Mouse (Mus musculus) CH12.LX (cell line): ENCODE data around the gene Lrrk2. TPM values are rescaled to one million over a fixed set of nuclear protein-coding genes. Genes with fewer than 3 reads are reported as not detected.

Experiments
- DNase-seq: peaks from one replicate; pipeline ENCODE4 v3.0.0-alpha.2; 2013; ENCODE audit errors: extremely low read depth
- H3K27ac ChIP-seq: 2 replicates; pipeline ENCODE4 v1.5.1; 2012; ENCODE audit warnings: low read depth, mild to moderate bottlenecking, control low read depth, moderate library complexity; ENCODE audit not compliant: insufficient read depth
- H3K27me3 ChIP-seq: replicated peaks from 2 replicates; pipeline ENCODE3; 2012; ENCODE audit warnings: inconsistent platforms
- H3K36me3 ChIP-seq, 2 experiments: replicated peaks in 1 of 2; 2 replicates each; pipeline versions ENCODE3 to v1.6.1; 2012; ENCODE audit warnings: inconsistent platforms in 1 of 2, low read length in 1 of 2, mild to moderate bottlenecking in 1 of 2, mixed read lengths in 1 of 2, moderate library complexity in 1 of 2; ENCODE audit not compliant: control insufficient read depth in 1 of 2, insufficient read depth in 1 of 2
- H3K4me1 ChIP-seq, 2 experiments: 2 replicates each; pipeline ENCODE4 v1.6.1; 2012; ENCODE audit warnings: inconsistent platforms in 1 of 2, moderate library complexity in 1 of 2; ENCODE audit not compliant: insufficient read depth in 2 of 2, control insufficient read depth in 1 of 2
- H3K4me2 ChIP-seq: 2 replicates; pipeline ENCODE4 v1.6.1; 2012; ENCODE audit warnings: low read depth, mild to moderate bottlenecking, control low read depth; ENCODE audit not compliant: poor library complexity, insufficient read depth, severe bottlenecking
- H3K4me3 ChIP-seq, 3 experiments: fragments of 150-350 bp in 1 of 3; sonication (generic) in 1 of 3; replicated peaks in 1 of 3; 2 replicates each; pipeline versions ENCODE3 to v1.5.1; 2011 to 2012; ENCODE audit warnings: low read depth in 2 of 3, low read length in 2 of 3, mild to moderate bottlenecking in 2 of 3, moderate library complexity in 2 of 3, control low read depth in 1 of 3, improper control_type of control experiment in 1 of 3, inconsistent platforms in 1 of 3, mixed read lengths in 1 of 3; ENCODE audit not compliant: poor library complexity in 1 of 3
- H3K79me2 ChIP-seq: replicated peaks from 2 replicates; pipeline ENCODE4 v1.6.1; 2012; ENCODE audit warnings: mild to moderate bottlenecking, moderate library complexity; ENCODE audit not compliant: control insufficient read depth, poor library complexity, insufficient read depth, severe bottlenecking; ENCODE audit errors: extremely low read depth
- H3K9ac ChIP-seq: 2 replicates; pipeline ENCODE4 v1.6.1; 2012; ENCODE audit warnings: low read depth, mild to moderate bottlenecking, control low read depth, moderate library complexity; ENCODE audit not compliant: insufficient read depth
- H3K9me3 ChIP-seq: replicated peaks from 2 replicates; pipeline ENCODE3; 2012; ENCODE audit warnings: low read length, inconsistent platforms, mixed read lengths
- BHLHE40 ChIP-seq: IDR thresholded peaks from 2 replicates; pipeline ENCODE4 v1.6.1; 2011; ENCODE audit warnings: mild to moderate bottlenecking, low read depth, low read length, improper control_type of control experiment
- CHD1 ChIP-seq: IDR thresholded peaks from 2 replicates; pipeline ENCODE4 v1.6.1; 2012; ENCODE audit warnings: low read depth, low read length, improper control_type of control experiment, inconsistent platforms
- CHD2 ChIP-seq: IDR thresholded peaks from 2 replicates; pipeline ENCODE4 v1.6.1; 2011; ENCODE audit warnings: low read length, improper control_type of control experiment
- GABPA ChIP-seq: IDR thresholded peaks from 2 replicates; pipeline ENCODE4 v1.6.1; 2012; ENCODE audit warnings: low read depth, low read length, improper control_type of control experiment, inconsistent platforms; ENCODE audit not compliant: insufficient replicate concordance
- HCFC1 ChIP-seq: IDR thresholded peaks from 2 replicates; pipeline ENCODE4 v1.6.1; 2012; ENCODE audit warnings: low read depth, mild to moderate bottlenecking, inconsistent platforms, low read length, improper control_type of control experiment
- IRF4 ChIP-seq: IDR thresholded peaks from 2 replicates; pipeline ENCODE4 v1.6.1; 2014; ENCODE audit warnings: low read depth, mild to moderate bottlenecking, inconsistent platforms, low read length, improper control_type of control experiment
- JUN ChIP-seq: IDR thresholded peaks from 2 replicates; pipeline ENCODE4 v1.6.1; 2011; ENCODE audit warnings: low read depth, mild to moderate bottlenecking, low read length, improper control_type of control experiment, moderate library complexity; ENCODE audit not compliant: insufficient read depth
- KAT2A ChIP-seq: IDR thresholded peaks from 2 replicates; pipeline ENCODE4 v1.6.1; 2012; ENCODE audit warnings: low read length, improper control_type of control experiment, inconsistent platforms; ENCODE audit not compliant: insufficient replicate concordance
- MAFK ChIP-seq: IDR thresholded peaks from 2 replicates; pipeline ENCODE4 v1.6.1; 2011; ENCODE audit warnings: low read length, improper control_type of control experiment; ENCODE audit not compliant: insufficient replicate concordance
- MAX ChIP-seq: IDR thresholded peaks from 2 replicates; pipeline ENCODE4 v1.6.1; 2011; ENCODE audit warnings: low read length, improper control_type of control experiment
- MEF2A ChIP-seq: IDR thresholded peaks from 2 replicates; pipeline ENCODE4 v1.6.1; 2014; ENCODE audit warnings: low read depth, mild to moderate bottlenecking, inconsistent platforms, low read length, improper control_type of control experiment, borderline replicate concordance
- MYC ChIP-seq: IDR thresholded peaks from 2 replicates; pipeline ENCODE4 v1.6.1; 2011; ENCODE audit warnings: low read depth, mild to moderate bottlenecking, improper control_type of control experiment, low read length
- NELFE ChIP-seq: IDR thresholded peaks from 2 replicates; pipeline ENCODE4 v1.6.1; 2011; ENCODE audit warnings: low read depth, low read length, improper control_type of control experiment
- POLR2AphosphoS2 ChIP-seq: IDR thresholded peaks from 2 replicates; pipeline ENCODE4 v1.6.1; 2011; ENCODE audit warnings: low read depth, low read length, improper control_type of control experiment
- RAD21 ChIP-seq: IDR thresholded peaks from 2 replicates; pipeline ENCODE4 v1.6.1; 2011; ENCODE audit warnings: low read depth, mild to moderate bottlenecking, low read length, improper control_type of control experiment, moderate library complexity
- RCOR1 ChIP-seq: conservative IDR thresholded peaks from 2 replicates; pipeline ENCODE4 v1.6.1; 2012; ENCODE audit warnings: low read depth, mild to moderate bottlenecking, inconsistent platforms, low read length, improper control_type of control experiment
- SIN3A ChIP-seq: IDR thresholded peaks from 2 replicates; pipeline ENCODE4 v1.6.1; 2012; ENCODE audit warnings: low read length, improper control_type of control experiment, inconsistent platforms
- TBP ChIP-seq: conservative IDR thresholded peaks from 2 replicates; pipeline ENCODE4 v1.6.1; 2011; ENCODE audit warnings: low read depth, low read length, improper control_type of control experiment
- TCF12 ChIP-seq: IDR thresholded peaks from 2 replicates; pipeline ENCODE4 v1.6.1; 2014; ENCODE audit warnings: low read depth, mild to moderate bottlenecking, inconsistent platforms, low read length, improper control_type of control experiment
- UBTF ChIP-seq: IDR thresholded peaks from 2 replicates; pipeline ENCODE4 v1.6.1; 2012; ENCODE audit warnings: low read depth, mild to moderate bottlenecking, inconsistent platforms, low read length, improper control_type of control experiment, moderate library complexity
- ZMIZ1 ChIP-seq: IDR thresholded peaks from 2 replicates; pipeline ENCODE4 v1.6.1; 2012; ENCODE audit warnings: low read depth, mild to moderate bottlenecking, inconsistent platforms, low read length, improper control_type of control experiment
- ZNF384 ChIP-seq: IDR thresholded peaks from 2 replicates; pipeline ENCODE4 v1.6.1; 2012; ENCODE audit warnings: low read depth, low read length, improper control_type of control experiment, inconsistent platforms
- dilution Hi-C: fragments of 300-500 bp; cut with MboI; formaldehyde crosslinking; loops from 2 replicates; pipeline ENCODE4 v1.14.3; 2020; ENCODE audit warnings: low sequenced_read_pairs; ENCODE audit not compliant: extremely low pct_unique_long_range_greater_than_20kb, extremely low pct_ligation_motif_present
- in situ Hi-C: fragments of 300-500 bp; cut with MboI; formaldehyde crosslinking; loops from 3 replicates; pipeline ENCODE4 v1.14.3; 2019; ENCODE audit warnings: low sequenced_read_pairs, low pct_ligation_motif_present, low pct_unique_long_range_greater_than_20kb, mixed read lengths
- polyA plus RNA-seq: library from polyadenylated mRNA; unstranded; fragments of >175 nt; gene quantifications from 2 replicates; pipeline ENCODE4 v1.2.1, GENCODE M21; 2012; ENCODE audit warnings: low read depth; ENCODE audit not compliant: insufficient read length
- total RNA-seq, 2 experiments: library from RNA; depleted of rRNA; stranded (reverse); fragments of 300-350 nt in 1 of 2; fragments of >200 nt in 1 of 2; gene quantifications; 2 replicates each; pipeline ENCODE4 v1.2.3; 2012 to 2014

Gene Lrrk2
- total and polyA plus RNA-seq, 3 experiments: not detected

DNA sequence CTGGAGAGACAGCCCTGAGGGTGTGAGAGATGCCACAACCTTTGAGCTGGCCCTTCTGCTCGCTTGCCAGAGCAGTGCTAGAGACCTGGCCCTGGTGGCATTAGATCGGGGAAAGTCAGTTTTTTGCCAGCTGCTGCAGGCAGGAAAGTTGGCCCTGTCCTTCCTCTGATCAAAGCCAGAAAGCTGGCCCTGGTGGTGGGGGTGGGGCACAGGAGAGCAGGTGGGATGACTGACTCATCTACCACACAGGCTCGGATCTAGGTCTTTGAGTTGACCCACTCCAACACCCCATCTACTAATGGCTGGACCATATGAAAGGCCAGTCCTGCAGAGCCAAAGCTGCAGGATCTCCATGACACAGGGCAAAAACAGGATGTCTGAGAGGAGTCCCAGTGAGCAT, 43.8 kb upstream of the Lrrk2 start:
- no peak overlapping the region for H3K4me3 ChIP-seq
- no peak overlapping the region for H3K27ac ChIP-seq
- no peak for TF ChIP-seq TCF12
- no peak for TF ChIP-seq IRF4
- no peak for TF ChIP-seq ZMIZ1
- no peak for TF ChIP-seq UBTF
- TF ChIP-seq SIN3A: no peak
- no peak for TF ChIP-seq RAD21
- no peak for TF ChIP-seq BHLHE40
- no peak for TF ChIP-seq TBP
- TF ChIP-seq POLR2AphosphoS2: no peak
- TF ChIP-seq RCOR1: no peak
- no peak for TF ChIP-seq GABPA
- no peak for TF ChIP-seq KAT2A
- no peak for TF ChIP-seq NELFE
- TF ChIP-seq MAX: no peak
- no peak for TF ChIP-seq CHD1
- TF ChIP-seq ZNF384: no peak
- no peak for TF ChIP-seq CHD2
- no peak for TF ChIP-seq MEF2A
- H3K4me2 ChIP-seq: no peak overlapping the region
- dilution Hi-C loops: no loop called here
- no peaks in the 10 kb centered on the region for H3K4me1 ChIP-seq
- no peaks in the 10 kb centered on the region for H3K36me3 ChIP-seq
- DNase-seq: no peak
- peaks cover 56% of the 10 kb centered on the region for H3K9me3 ChIP-seq
- in situ Hi-C loops: no loop called here
- H3K79me2 ChIP-seq: no peaks in the 10 kb centered on the region
- no peak overlapping the region for H3K9ac ChIP-seq
- no peaks in the 10 kb centered on the region for H3K27me3 ChIP-seq

- Histone ChIP-seq H3K4me3 (no peak overlapping the region), H3K4me1 (no peaks in the 10 kb centered on the region), H3K9ac (no peak overlapping the region), H3K79me2 (no peaks in the 10 kb centered on the region), H3K27ac (no peak overlapping the region), H3K9me3 (peaks cover 69% of the 10 kb centered on the region), H3K4me2 (no peak overlapping the region), H3K36me3 (no peaks in the 10 kb centered on the region), H3K27me3 (no peaks in the 10 kb centered on the region)
- in situ Hi-C loops: no loop called here
- DNase-seq: no peak
- dilution Hi-C loops: no loop called here
- no peak for TF ChIP-seq RCOR1
- TF ChIP-seq HCFC1: no peak
- TF ChIP-seq NELFE: no peak
- no peak for TF ChIP-seq CHD2
- TF ChIP-seq TCF12: no peak
- TF ChIP-seq JUN: no peak
- no peak for TF ChIP-seq UBTF
- TF ChIP-seq MYC: no peak
- TF ChIP-seq ZMIZ1: no peak
- no peak for TF ChIP-seq MAFK
Observed at GRCm38 (mm10) chr15:91632473-91632872, 40.5 kb upstream of the Lrrk2 start.
